Mouse (Mus musculus): ENCODE measurements at regions not wholly inside any gene's neighbourhood (a gene's known extent, or its start where the extent isn't known, plus 50 kb on each side); places are given as distances from the start of the nearest gene placed in this dataset.

GRCm38 (mm10) chr6:47647876-47648275 is 52.7 kb upstream of the Ezh2 start:
- H3K9ac ChIP-seq (replicated peaks; ENCODE audit: low read depth, low read length) = no peak overlapping the region
- 85% methylated on average over 8 of the region's 8 CpGs for WGBS

GRCm38 (mm10) chr6:47646731-47647567 is 51.8 kb upstream of the Ezh2 start:
- Histone ChIP-seq H3K36me3 (ENCODE audit: control insufficient read depth, insufficient read depth, low read length) (no peaks in the 10 kb centered on the region), H3K27ac (ENCODE audit: low read depth, low read length) (no peak overlapping the region), H3K9ac (replicated peaks; ENCODE audit: low read depth, low read length) (no peak overlapping the region), H3K27me3 (ENCODE audit: control insufficient read depth, insufficient read depth, low read length) (no peaks in the 10 kb centered on the region), H3K4me2 (ENCODE audit: low read depth, low read length) (no peak overlapping the region), H3K4me3 (ENCODE audit: low read depth, low read length) (no peak overlapping the region), H3K9me3 (ENCODE audit: control insufficient read depth, low read length) (no peaks in the 10 kb centered on the region), H3K4me1 (ENCODE audit: control insufficient read depth, insufficient read depth, low read length) (no peaks in the 10 kb centered on the region)
- no peak for ATAC-seq (ENCODE audit: low read depth)
- WGBS = 63% methylated on average over 14 of the region's 14 CpGs

More at GRCm38 (mm10) chr6:47647876-47648275, 52.7 kb upstream of the Ezh2 start:
- no peaks in the 10 kb centered on the region for H3K36me3 ChIP-seq (ENCODE audit: control insufficient read depth, insufficient read depth, low read length)
- no peak overlapping the region for H3K4me3 ChIP-seq (ENCODE audit: low read depth, low read length)
- no peak for ATAC-seq (ENCODE audit: low read depth)
- no peaks in the 10 kb centered on the region for H3K27me3 ChIP-seq (ENCODE audit: control insufficient read depth, insufficient read depth, low read length)
- no peaks in the 10 kb centered on the region for H3K9me3 ChIP-seq (ENCODE audit: control insufficient read depth, low read length)
- H3K4me2 ChIP-seq (ENCODE audit: low read depth, low read length) = no peak overlapping the region
- no peaks in the 10 kb centered on the region for H3K4me1 ChIP-seq (ENCODE audit: control insufficient read depth, insufficient read depth, low read length)
- no peak overlapping the region for H3K27ac ChIP-seq (ENCODE audit: low read depth, low read length)

GRCm38 (mm10) chr6:47646022-47646421 is 50.9 kb upstream of the Ezh2 start:
- no peak for ATAC-seq (ENCODE audit: low read depth)
- Histone ChIP-seq H3K4me2 (ENCODE audit: low read depth, low read length) (no peak overlapping the region), H3K9ac (replicated peaks; ENCODE audit: low read depth, low read length) (no peak overlapping the region), H3K4me3 (ENCODE audit: low read depth, low read length) (no peak overlapping the region), H3K27ac (ENCODE audit: low read depth, low read length) (no peak overlapping the region), H3K27me3 (ENCODE audit: control insufficient read depth, insufficient read depth, low read length) (no peaks in the 10 kb centered on the region), H3K36me3 (ENCODE audit: control insufficient read depth, insufficient read depth, low read length) (no peaks in the 10 kb centered on the region), H3K4me1 (ENCODE audit: control insufficient read depth, insufficient read depth, low read length) (no peaks in the 10 kb centered on the region), H3K9me3 (ENCODE audit: control insufficient read depth, low read length) (no peaks in the 10 kb centered on the region)
- WGBS = 70% methylated on average over 1 of the region's 1 CpGs
